Mouse (Mus musculus): ENCODE results near the gene Atp6ap1l. TPM values are rescaled to one million over a fixed set of nuclear protein-coding genes. Genes with fewer than 3 reads are reported as not detected.

The Atp6ap1l gene
- polyA plus RNA-seq, 1 experiment from 2014 or later: 1.5 TPM

DNA sequence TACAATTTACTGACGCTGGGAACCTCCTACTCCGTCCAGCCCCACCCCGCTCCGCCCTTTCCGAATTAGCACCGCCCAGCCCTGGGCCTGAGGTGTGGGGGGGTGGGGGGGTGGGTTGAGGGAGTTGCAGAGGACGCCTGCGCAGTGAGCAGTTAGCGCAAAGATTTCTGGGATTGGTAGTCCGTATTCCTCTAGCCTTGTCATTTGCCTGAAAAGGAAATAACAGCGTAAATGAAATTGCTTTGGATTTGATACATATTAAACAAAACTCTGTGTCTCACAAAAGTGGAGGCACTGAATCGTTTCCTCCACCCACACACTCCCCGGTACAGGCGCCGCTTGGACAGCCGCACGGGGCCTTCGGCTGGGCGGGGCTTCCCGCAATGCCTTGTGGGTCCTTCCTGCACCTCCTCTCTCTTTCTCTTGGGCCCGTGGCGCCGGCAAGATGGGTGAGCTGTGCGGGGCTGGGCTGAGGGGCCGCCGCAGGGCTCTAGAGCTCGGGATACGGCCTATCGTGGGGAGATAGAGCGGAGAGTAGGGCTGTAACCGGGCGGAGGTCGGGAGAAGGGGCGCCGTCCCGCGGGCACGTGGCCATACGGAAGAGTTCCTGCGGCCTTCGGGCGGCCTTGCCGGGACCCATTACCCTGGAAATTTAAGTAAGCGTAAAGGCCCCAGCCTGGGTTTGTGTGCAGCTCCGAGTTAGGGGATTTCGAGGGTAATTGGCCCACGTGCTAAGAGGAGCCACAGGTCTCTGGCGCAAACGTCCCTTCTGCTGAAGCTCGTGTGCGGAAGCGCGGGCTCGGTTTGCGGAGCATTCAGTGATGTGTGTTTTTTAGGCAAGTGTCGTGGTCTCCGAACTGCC, 17.8 kb upstream of the Atp6ap1l start, which contains the start of gene Rps23:
Gene Rps23, plus strand, starts transcription at position 208 of the 862 bp plus-strand sequence.
- H3K36me3 ChIP-seq: peaks cover 26% of the 10 kb centered on the region
- peak within 1 kb of the TSS; percentile 95 for H3K9ac ChIP-seq
- peak within 1 kb of the TSS; percentile 73 for H3K4me2 ChIP-seq
- under 1% methylated on average over 57 of the region's 57 CpGs for WGBS
- no peaks in the 10 kb centered on the region for H3K27me3 ChIP-seq
- peak within 1 kb of the TSS; percentile 86 for H3K27ac ChIP-seq (replicated peaks)
- ATAC-seq (ENCODE audit: low FRiP score, low read depth): peak; percentile 98
- H3K4me3 ChIP-seq: peak within 1 kb of the TSS; percentile 90
- no peaks in the 10 kb centered on the region for H3K9me3 ChIP-seq
- H3K4me1 ChIP-seq (replicated peaks): peaks cover 8% of the 10 kb centered on the region

DNA sequence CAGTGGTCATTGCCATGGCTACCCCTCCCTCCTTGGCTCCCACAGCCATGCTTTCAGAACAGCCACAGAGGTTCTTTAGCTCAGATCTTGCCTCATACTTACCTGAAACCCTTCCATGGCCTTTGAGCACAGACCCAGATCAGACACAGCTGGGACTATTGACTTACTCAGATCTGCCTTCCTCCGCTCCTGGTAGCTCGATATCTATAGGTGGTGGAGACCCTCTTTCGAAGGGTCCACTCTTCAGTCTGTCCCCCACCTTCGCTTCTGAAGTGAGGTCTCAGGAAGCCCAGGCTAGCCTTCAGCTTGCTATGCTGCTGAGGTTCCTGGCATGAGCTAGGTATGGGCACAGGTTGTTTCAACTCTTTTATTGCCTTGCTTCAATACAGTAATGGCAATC, 9.6 kb upstream of the Atp6ap1l start:
- 94% methylated on average over 4 of the region's 4 CpGs for WGBS
- Histone ChIP-seq H3K4me2 (no peak overlapping the region), H3K9ac (no peak overlapping the region), H3K27ac (replicated peaks) (no peak overlapping the region), H3K4me1 (replicated peaks) (peaks cover 10% of the 10 kb centered on the region), H3K9me3 (no peaks in the 10 kb centered on the region), H3K4me3 (no peak overlapping the region), H3K27me3 (no peaks in the 10 kb centered on the region), H3K36me3 (no peaks in the 10 kb centered on the region)
- no peak for ATAC-seq (ENCODE audit: low FRiP score, low read depth)

DNA sequence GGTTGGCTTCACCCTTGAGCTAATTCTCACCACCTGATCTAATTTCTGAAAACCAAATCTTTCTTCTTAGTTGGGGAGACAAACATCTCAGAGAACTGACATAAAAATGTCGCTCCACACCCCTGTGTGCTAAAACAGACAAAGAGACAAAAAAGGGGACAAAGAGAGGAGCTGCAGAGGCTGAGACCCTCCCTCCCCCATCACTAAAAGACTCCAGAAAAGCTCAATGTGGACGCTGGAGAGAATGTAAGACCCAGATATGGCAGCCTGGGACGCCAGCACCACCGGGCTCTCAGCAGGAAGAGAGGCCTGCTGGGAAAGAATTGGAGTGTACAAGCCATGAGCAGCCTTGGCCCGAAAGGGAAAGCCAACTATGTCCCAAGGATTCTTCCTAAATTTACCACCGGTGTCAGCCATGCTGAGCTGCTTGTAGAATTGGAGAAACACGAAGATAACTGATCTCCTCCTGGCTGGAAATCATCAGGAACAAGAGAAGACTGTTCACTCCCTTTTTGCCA, 8.6 kb upstream of the Atp6ap1l start:
- 46% methylated on average over 7 of the region's 7 CpGs for WGBS
- Histone ChIP-seq H3K36me3 (no peaks in the 10 kb centered on the region), H3K4me1 (replicated peaks) (peaks cover 10% of the 10 kb centered on the region), H3K4me3 (no peak overlapping the region), H3K27ac (replicated peaks) (peak overlapping the region; percentile 42), H3K9ac (no peak overlapping the region), H3K4me2 (no peak overlapping the region), H3K9me3 (no peaks in the 10 kb centered on the region), H3K27me3 (no peaks in the 10 kb centered on the region)
- 0 out of 2 replicates have a peak, but pooled peaks have one; percentile 15 for ATAC-seq (ENCODE audit: low FRiP score, low read depth)

DNA sequence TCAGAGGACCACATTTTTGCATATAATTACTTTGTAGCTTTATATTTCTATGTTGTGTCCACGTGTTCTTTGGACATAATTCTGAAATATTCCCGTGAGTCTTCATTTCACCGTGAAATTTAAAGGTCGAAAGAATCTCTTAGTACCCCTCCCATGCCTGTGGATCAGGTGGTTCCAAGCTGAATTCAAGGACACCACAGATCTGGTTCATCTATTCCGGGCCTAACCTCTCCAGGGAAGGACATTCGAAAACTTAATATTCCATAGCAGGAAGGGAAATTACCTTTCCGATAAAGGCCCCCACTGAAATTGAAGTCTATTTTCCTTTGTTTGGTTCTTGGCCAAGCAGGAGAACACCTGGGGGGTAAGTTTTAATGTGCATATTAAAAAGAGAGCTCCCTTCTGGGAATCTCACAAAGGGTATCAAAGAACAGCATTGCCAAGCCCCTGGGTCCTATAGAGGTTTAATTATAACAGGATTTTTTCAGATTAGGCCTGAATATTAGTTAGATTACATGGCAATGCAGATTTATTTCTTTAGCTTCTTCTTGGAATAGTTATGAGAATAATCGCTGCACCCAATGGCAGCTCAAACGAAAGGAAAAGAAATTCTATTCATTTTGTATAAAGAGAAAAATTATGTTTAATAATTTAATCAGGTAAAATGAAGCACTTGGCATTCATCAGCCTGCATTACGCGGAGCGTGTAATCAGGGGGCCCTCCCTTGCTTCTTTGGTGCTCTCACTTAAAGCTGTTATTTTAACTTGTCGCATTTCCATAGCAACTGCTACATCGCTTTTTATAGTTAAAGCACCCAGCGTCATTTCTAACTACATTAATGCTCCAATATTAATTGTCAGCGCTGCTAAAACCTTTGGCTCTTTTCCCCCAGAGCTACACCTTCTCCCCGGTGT, 7.9 kb upstream of the Atp6ap1l start:
- no peaks in the 10 kb centered on the region for H3K27me3 ChIP-seq
- no peaks in the 10 kb centered on the region for H3K9me3 ChIP-seq
- H3K9ac ChIP-seq: no peak overlapping the region
- no peak overlapping the region for H3K4me3 ChIP-seq
- H3K27ac ChIP-seq (replicated peaks): peak overlapping the region; percentile 42
- peaks cover 10% of the 10 kb centered on the region for H3K4me1 ChIP-seq (replicated peaks)
- ATAC-seq (ENCODE audit: low FRiP score, low read depth): peak; percentile 66; the same call in 1 of the 2 replicates
- WGBS: 45% methylated on average over 17 of the region's 17 CpGs
- no peaks in the 10 kb centered on the region for H3K36me3 ChIP-seq
- no peak overlapping the region for H3K4me2 ChIP-seq

DNA sequence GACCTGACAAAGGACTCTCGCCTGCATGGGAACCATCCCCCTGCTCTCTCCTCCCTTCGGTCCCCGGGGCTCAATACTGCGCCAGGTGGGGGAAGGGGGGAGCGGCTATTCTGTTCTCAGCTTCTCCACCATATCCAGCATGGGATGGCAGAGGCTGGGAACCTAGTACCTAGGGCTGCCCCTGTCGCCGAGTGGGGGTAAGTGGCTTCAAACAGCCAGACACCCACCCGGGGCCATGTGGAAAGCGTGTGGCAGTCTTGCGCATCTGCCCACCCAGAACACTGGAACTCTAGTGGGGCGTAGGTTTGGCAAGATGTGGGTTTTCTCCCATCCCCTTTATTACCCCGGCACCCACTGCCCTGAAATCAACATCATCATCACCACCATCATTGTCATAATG, 2.2 kb upstream of the Atp6ap1l start:
- Histone ChIP-seq H3K9ac (no peak overlapping the region), H3K4me1 (replicated peaks) (no peaks in the 10 kb centered on the region), H3K9me3 (no peaks in the 10 kb centered on the region), H3K4me3 (no peak overlapping the region), H3K36me3 (no peaks in the 10 kb centered on the region), H3K27me3 (no peaks in the 10 kb centered on the region), H3K27ac (replicated peaks) (no peak overlapping the region), H3K4me2 (no peak overlapping the region)
- no peak for ATAC-seq (ENCODE audit: low FRiP score, low read depth)
- WGBS: 89% methylated on average over 12 of the region's 12 CpGs

DNA sequence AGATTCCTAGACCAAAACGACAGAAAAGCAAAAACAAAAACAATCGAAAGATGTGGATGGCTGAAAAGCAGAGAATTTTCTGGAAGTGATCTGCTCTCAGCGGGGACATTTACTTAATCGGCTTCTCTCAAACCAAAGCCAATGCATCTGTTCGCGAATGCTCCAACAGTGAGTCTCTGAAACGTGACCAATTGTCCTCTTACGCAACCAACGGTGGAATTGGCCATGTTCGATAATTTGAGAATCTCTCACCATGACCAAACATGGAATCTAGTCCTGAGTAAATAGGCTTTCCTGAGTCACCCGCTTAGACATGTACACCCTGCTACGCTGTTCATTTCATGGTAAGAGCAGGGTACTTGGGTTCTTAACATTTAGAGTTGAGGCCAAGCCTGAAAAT, 8.3 kb downstream of the Atp6ap1l start:
- Histone ChIP-seq H3K4me2 (no peak overlapping the region), H3K27ac (replicated peaks) (no peak overlapping the region), H3K4me3 (no peak overlapping the region), H3K36me3 (no peaks in the 10 kb centered on the region), H3K9ac (no peak overlapping the region), H3K9me3 (no peaks in the 10 kb centered on the region), H3K4me1 (replicated peaks) (no peaks in the 10 kb centered on the region), H3K27me3 (no peaks in the 10 kb centered on the region)
- no peak for ATAC-seq (ENCODE audit: low FRiP score, low read depth)
- 84% methylated on average over 12 of the region's 12 CpGs for WGBS

DNA sequence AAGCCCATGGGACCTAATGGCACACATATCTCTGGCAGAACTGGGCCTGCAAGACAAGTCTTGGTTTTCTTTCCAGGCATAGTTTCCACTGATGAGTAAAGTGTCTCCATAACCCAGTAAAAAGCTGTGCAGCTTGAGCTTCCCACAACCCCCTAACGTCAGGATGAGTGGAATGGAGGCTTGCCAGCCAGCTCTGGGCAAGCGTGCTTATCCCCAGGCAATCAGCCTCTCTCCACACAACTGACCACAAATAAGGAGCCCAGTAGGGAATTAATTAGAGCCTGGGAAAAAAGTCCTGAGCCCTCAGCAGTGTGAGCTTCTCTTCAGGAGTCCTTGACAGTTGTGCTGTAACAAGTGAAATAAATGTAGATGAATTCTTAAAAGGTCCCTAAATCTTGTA, 9.1 kb downstream of the Atp6ap1l start:
- peak; percentile 68; the same call in 1 of the 2 replicates for ATAC-seq (ENCODE audit: low FRiP score, low read depth)
- Histone ChIP-seq H3K4me1 (replicated peaks) (no peaks in the 10 kb centered on the region), H3K27ac (replicated peaks) (no peak overlapping the region), H3K27me3 (no peaks in the 10 kb centered on the region), H3K9ac (no peak overlapping the region), H3K36me3 (no peaks in the 10 kb centered on the region), H3K4me3 (no peak overlapping the region), H3K9me3 (no peaks in the 10 kb centered on the region), H3K4me2 (no peak overlapping the region)
- WGBS: 34% methylated on average over 2 of the region's 2 CpGs

DNA sequence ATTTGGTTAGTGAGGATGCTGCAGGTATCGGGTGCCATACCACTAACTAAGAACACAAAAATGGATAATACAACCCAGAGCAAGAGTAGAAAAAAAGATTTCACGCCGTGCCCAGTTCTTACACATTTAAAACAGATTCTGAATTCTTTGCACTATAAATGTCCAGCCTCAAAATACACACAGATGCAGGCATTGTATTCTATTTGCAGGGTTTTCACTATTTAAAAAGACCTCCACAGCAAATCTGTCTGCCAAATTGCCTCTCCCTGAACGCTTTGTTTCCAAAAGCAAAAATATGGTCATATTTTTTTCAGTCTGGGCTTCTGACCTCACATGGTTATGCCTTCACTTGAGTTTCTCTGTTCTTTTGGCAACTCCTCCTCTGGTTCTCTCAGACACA, 10.3 kb downstream of the Atp6ap1l start:
- H3K9ac ChIP-seq: no peak overlapping the region
- WGBS: 95% methylated on average over 4 of the region's 4 CpGs
- ATAC-seq (ENCODE audit: low FRiP score, low read depth): no peak

DNA sequence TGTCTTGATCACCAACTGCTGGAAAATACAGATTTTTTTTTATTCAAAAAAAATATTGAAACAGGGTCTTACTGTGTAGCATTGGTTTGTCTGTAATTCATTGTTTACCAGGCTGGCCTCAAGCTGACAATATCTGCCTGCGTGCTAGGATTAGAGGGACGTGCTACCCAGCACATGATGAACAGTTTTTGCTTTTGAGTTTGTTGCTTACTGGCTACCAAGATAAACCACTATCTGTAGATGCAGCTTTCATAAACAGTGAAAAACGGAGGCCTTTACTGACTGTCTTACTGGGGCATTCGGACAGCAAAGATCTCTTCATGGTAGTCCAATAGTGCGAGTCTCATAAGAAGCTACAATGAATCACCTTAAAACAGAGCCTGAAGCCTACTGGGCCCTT, 15.0 kb downstream of the Atp6ap1l start:
- H3K27ac ChIP-seq (replicated peaks): no peak overlapping the region

More for the DNA sequence above, 10.3 kb downstream of the Atp6ap1l start:
- no peaks in the 10 kb centered on the region for H3K36me3 ChIP-seq
- H3K27ac ChIP-seq (replicated peaks): no peak overlapping the region
- no peak overlapping the region for H3K4me3 ChIP-seq
- H3K4me2 ChIP-seq: no peak overlapping the region
- no peaks in the 10 kb centered on the region for H3K27me3 ChIP-seq
- H3K9me3 ChIP-seq: no peaks in the 10 kb centered on the region
- H3K4me1 ChIP-seq (replicated peaks): no peaks in the 10 kb centered on the region

DNA sequence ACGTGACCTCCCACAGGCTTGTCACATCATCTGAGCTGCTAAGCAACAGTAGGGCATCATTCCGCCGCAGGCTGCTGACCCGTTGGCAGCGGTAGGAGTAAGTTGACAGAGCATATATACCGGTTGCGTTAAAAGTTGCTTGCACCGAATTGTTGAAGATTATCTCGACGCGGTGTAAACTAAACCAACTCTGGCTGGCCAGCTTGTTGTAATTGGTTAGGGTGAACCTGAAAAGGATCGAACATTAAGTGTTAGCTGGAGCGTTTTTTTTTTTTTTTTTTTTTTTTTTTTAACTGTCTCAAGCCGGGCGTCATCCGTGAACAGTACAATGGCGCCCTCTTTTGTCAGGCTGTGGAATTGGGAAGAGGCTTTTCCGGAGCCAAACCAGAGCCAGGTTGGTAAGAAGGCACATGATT, 18.6 kb downstream of the Atp6ap1l start:
- Histone ChIP-seq H3K36me3 (no peaks in the 10 kb centered on the region), H3K4me3 (peak overlapping the region; percentile 36), H3K9me3 (no peaks in the 10 kb centered on the region), H3K4me2 (peak overlapping the region; percentile 67), H3K27me3 (no peaks in the 10 kb centered on the region), H3K27ac (replicated peaks) (no peak overlapping the region), H3K9ac (0 out of 2 replicates have a peak overlapping the region, but pooled peaks have one; percentile 26), H3K4me1 (replicated peaks) (peaks cover 5% of the 10 kb centered on the region)
- WGBS: 1% methylated on average over 18 of the region's 18 CpGs
- ATAC-seq (ENCODE audit: low FRiP score, low read depth): peak; percentile 72

More for the DNA sequence above, 15.0 kb downstream of the Atp6ap1l start:
- H3K9ac ChIP-seq: no peak overlapping the region
- no peak overlapping the region for H3K4me3 ChIP-seq
- peaks cover 5% of the 10 kb centered on the region for H3K4me1 ChIP-seq (replicated peaks)
- no peaks in the 10 kb centered on the region for H3K36me3 ChIP-seq
- H3K4me2 ChIP-seq: no peak overlapping the region
- no peak for ATAC-seq (ENCODE audit: low FRiP score, low read depth)
- H3K9me3 ChIP-seq: no peaks in the 10 kb centered on the region
- WGBS: 93% methylated on average over 5 of the region's 5 CpGs
- no peaks in the 10 kb centered on the region for H3K27me3 ChIP-seq

DNA sequence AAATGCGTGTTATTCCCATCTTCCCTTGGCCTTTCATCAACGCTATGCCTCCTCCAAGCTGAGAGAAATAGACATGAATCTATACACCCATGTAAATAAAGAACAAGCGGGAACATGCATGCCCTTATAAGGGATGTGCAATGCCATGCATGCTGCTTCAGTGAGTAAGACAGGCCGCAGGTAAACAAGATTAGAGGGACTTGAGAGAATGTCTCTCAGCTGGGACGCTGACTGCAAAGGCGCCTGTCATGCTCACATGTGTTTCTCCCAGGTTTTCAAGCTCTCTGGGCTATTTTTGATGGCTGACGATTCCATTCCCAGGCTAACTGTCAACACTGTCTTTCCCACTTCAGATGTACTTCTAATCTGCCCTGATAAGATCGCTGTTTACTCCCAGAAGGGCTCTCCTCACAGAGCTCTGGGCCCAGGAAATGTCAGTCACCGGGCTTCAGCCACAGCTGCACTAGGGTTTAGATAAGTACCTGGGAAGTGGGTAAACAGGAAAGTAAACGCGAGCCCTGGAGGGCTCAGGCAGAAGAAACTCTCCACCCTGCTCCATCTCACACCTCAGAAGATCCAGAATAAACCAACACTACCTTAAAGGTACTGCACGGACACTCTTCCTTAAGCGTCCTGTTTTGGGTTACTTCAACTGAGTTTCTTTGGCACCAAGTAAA, 19.2 kb downstream of the Atp6ap1l start:
- Histone ChIP-seq H3K27ac (replicated peaks) (no peak overlapping the region), H3K9ac (0 out of 2 replicates have a peak overlapping the region, but pooled peaks have one; percentile 26), H3K27me3 (no peaks in the 10 kb centered on the region), H3K4me3 (peak overlapping the region; percentile 36), H3K4me2 (peak overlapping the region; percentile 67), H3K9me3 (no peaks in the 10 kb centered on the region), H3K36me3 (no peaks in the 10 kb centered on the region), H3K4me1 (replicated peaks) (peaks cover 5% of the 10 kb centered on the region)
- ATAC-seq (ENCODE audit: low FRiP score, low read depth): peak; percentile 10; the same call in 1 of the 2 replicates
- whole genome bisulfite sequencing: 59% methylated on average over 13 of the region's 13 CpGs

Data from hindbrain, embryonic 15.5 days (tissue).